Mouse (Mus musculus) MEL (cell line): ENCODE data around the gene Fbf1. TPM values are rescaled to one million over a fixed set of nuclear protein-coding genes. Genes with fewer than 3 reads are reported as not detected.

Source experiments
- DNase-seq: peaks from one replicate; pipeline ENCODE4 v3.0.0; 2011; ENCODE audit warnings: low read depth, low spot score
- H3K27ac ChIP-seq: 2 replicates; pipeline ENCODE4 v1.5.1; 2012; ENCODE audit warnings: low read depth, mild to moderate bottlenecking, control low read depth, low read length, moderate library complexity; ENCODE audit not compliant: control insufficient read depth
- H3K27me3 ChIP-seq, 2 experiments: fragments of 150-350 bp in 1 of 2; sonication (generic) in 1 of 2; 2 replicates each; pipeline ENCODE4 v1.6.1; 2012; ENCODE audit warnings: low read length in 2 of 2, mild to moderate bottlenecking in 2 of 2, improper control_type of control experiment in 1 of 2, moderate library complexity in 1 of 2; ENCODE audit not compliant: insufficient read depth in 2 of 2, control insufficient read depth in 1 of 2
- H3K36me3 ChIP-seq, 2 experiments: 2 replicates each; pipeline ENCODE4 v1.6.1; 2012 to 2014; ENCODE audit warnings: low read length in 2 of 2, improper control_type of control experiment in 1 of 2, inconsistent platforms in 1 of 2, mild to moderate bottlenecking in 1 of 2; ENCODE audit not compliant: insufficient read depth in 2 of 2, control insufficient read depth in 1 of 2
- H3K4me1 ChIP-seq, 2 experiments: fragments of 150-350 bp in 1 of 2; sonication (generic) in 1 of 2; 2 replicates each; pipeline ENCODE4 v1.6.1; 2012; ENCODE audit warnings: low read length in 2 of 2, improper control_type of control experiment in 1 of 2, mild to moderate bottlenecking in 1 of 2; ENCODE audit not compliant: insufficient read depth in 2 of 2, control insufficient read depth in 1 of 2
- H3K4me3 ChIP-seq, 2 experiments: fragments of 150-350 bp in 1 of 2; sonication (generic) in 1 of 2; 2 replicates each; pipeline ENCODE4 v1.5.1; 2012; ENCODE audit warnings: low read depth in 2 of 2, low read length in 2 of 2, mild to moderate bottlenecking in 2 of 2, moderate library complexity in 2 of 2, control low read depth in 1 of 2, improper control_type of control experiment in 1 of 2; ENCODE audit not compliant: control insufficient read depth in 1 of 2, insufficient read depth in 1 of 2
- H3K79me2 ChIP-seq: 2 replicates; pipeline ENCODE4 v1.6.1; 2012; ENCODE audit warnings: mild to moderate bottlenecking, low read length, moderate library complexity; ENCODE audit not compliant: control insufficient read depth, poor library complexity, insufficient read depth
- H3K9ac ChIP-seq: 2 replicates; pipeline ENCODE4 v1.6.1; 2012; ENCODE audit warnings: low read depth, mild to moderate bottlenecking, control low read depth, low read length, moderate library complexity; ENCODE audit not compliant: control insufficient read depth, poor library complexity, severe bottlenecking
- H3K9me3 ChIP-seq: fragments of 150-350 bp; sonication (generic); replicated peaks from 2 replicates; pipeline ENCODE4 v1.6.1; 2012; ENCODE audit warnings: mild to moderate bottlenecking, low read length, improper control_type of control experiment, moderate library complexity; ENCODE audit not compliant: insufficient read depth
- E2F4 ChIP-seq: IDR thresholded peaks from 2 replicates; pipeline ENCODE4 v1.6.1; 2011; ENCODE audit warnings: low read depth, low read length, improper control_type of control experiment, borderline replicate concordance
- EP300 ChIP-seq, 2 experiments: IDR thresholded peaks; 2 replicates each; pipeline ENCODE4 v1.6.1; 2011; ENCODE audit warnings: improper control_type of control experiment in 2 of 2, low read length in 2 of 2, low read depth in 1 of 2, mild to moderate bottlenecking in 1 of 2
- GABPA ChIP-seq: IDR thresholded peaks from 2 replicates; pipeline ENCODE4 v1.6.1; 2012; ENCODE audit warnings: low read depth, mild to moderate bottlenecking, inconsistent platforms, low read length, improper control_type of control experiment, moderate library complexity
- HCFC1 ChIP-seq: IDR thresholded peaks from 2 replicates; pipeline ENCODE4 v1.6.1; 2012; ENCODE audit warnings: low read depth, mild to moderate bottlenecking, inconsistent platforms, low read length, improper control_type of control experiment, moderate library complexity
- KAT2A ChIP-seq: conservative IDR thresholded peaks from 2 replicates; pipeline ENCODE4 v1.6.1; 2012; ENCODE audit warnings: low read depth, low read length, improper control_type of control experiment, inconsistent platforms
- MAFK ChIP-seq: IDR thresholded peaks from 2 replicates; pipeline ENCODE4 v1.6.1; 2011; ENCODE audit warnings: low read depth, mild to moderate bottlenecking, low read length, improper control_type of control experiment, borderline replicate concordance
- MEF2A ChIP-seq: IDR thresholded peaks from 2 replicates; pipeline ENCODE4 v1.6.1; 2014; ENCODE audit warnings: low read depth, mild to moderate bottlenecking, inconsistent platforms, low read length, improper control_type of control experiment; ENCODE audit not compliant: poor library complexity, insufficient replicate concordance, severe bottlenecking; ENCODE audit errors: extremely low read depth
- MXI1 ChIP-seq: IDR thresholded peaks from 2 replicates; pipeline ENCODE4 v1.6.1; 2011; ENCODE audit warnings: mild to moderate bottlenecking, low read depth, low read length, improper control_type of control experiment
- MYC ChIP-seq: IDR thresholded peaks from 2 replicates; pipeline ENCODE4 v1.6.1; 2011; ENCODE audit warnings: low read depth, mild to moderate bottlenecking, low read length, improper control_type of control experiment, moderate library complexity
- NELFE ChIP-seq: IDR thresholded peaks from 2 replicates; pipeline ENCODE4 v1.6.1; 2011; ENCODE audit warnings: low read depth, low read length, improper control_type of control experiment
- NRF1 ChIP-seq: IDR thresholded peaks from 2 replicates; pipeline ENCODE4 v1.6.1; 2014; ENCODE audit warnings: low read depth, mild to moderate bottlenecking, inconsistent platforms, low read length, improper control_type of control experiment, moderate library complexity; ENCODE audit not compliant: poor library complexity, insufficient read depth, severe bottlenecking
- POLR2AphosphoS5 ChIP-seq: IDR thresholded peaks from 2 replicates; pipeline ENCODE4 v1.6.1; 2012; ENCODE audit warnings: low read depth, borderline replicate concordance, mild to moderate bottlenecking, inconsistent platforms, low read length, moderate library complexity, mixed read lengths
- TAL1 ChIP-seq: IDR thresholded peaks from 2 replicates; pipeline ENCODE4 v1.6.1; 2012; ENCODE audit warnings: mild to moderate bottlenecking, inconsistent platforms, low read length, moderate library complexity, mixed read lengths
- UBTF ChIP-seq: IDR thresholded peaks from 2 replicates; pipeline ENCODE4 v1.6.1; 2012; ENCODE audit warnings: low read depth, mild to moderate bottlenecking, inconsistent platforms, low read length, improper control_type of control experiment, moderate library complexity, borderline replicate concordance; ENCODE audit not compliant: insufficient read depth
- USF2 ChIP-seq, 2 experiments: IDR thresholded peaks; 2 replicates each; pipeline ENCODE4 v1.6.1; 2011 to 2012; ENCODE audit warnings: improper control_type of control experiment in 2 of 2, low read length in 2 of 2, borderline replicate concordance in 1 of 2, inconsistent platforms in 1 of 2, low read depth in 1 of 2, mild to moderate bottlenecking in 1 of 2; ENCODE audit not compliant: insufficient read depth in 1 of 2
- polyA plus RNA-seq, 2 experiments: library from polyadenylated mRNA; stranded (reverse) in 1 of 2; unstranded in 1 of 2; fragments of >175 nt in 1 of 2; fragments of >200 nt in 1 of 2; gene quantifications; 2 replicates each; pipeline versions ENCODE4 v1.2.1 to v1.2.4; 2012; ENCODE audit warnings: low replicate concordance in 2 of 2, low read depth in 1 of 2; ENCODE audit not compliant: insufficient read length in 2 of 2, insufficient read depth in 1 of 2, missing spikeins in 1 of 2
- total RNA-seq: library from RNA; depleted of rRNA; stranded (reverse); fragments of 300-350 nt; gene quantifications from 2 replicates; pipeline ENCODE4 v1.2.3, GENCODE M21; 2012

The Fbf1 gene
- total and polyA plus RNA-seq, 3 experiments = 29.2 to 32.5 TPM; not detected in 1

GRCm38 (mm10) chr11:116161312-116161711, 6.7 kb downstream of the Fbf1 start:
- Histone ChIP-seq H3K9me3 (no peaks in the 10 kb centered on the region), H3K4me1 (no peaks in the 10 kb centered on the region), H3K27me3 (no peaks in the 10 kb centered on the region), H3K27ac (no peak overlapping the region), H3K4me3 (no peak overlapping the region), H3K36me3 (no peaks in the 10 kb centered on the region), H3K79me2 (no peaks in the 10 kb centered on the region), H3K9ac (no peak overlapping the region)
- no peak for TF ChIP-seq USF2 (IDR thresholded peaks at IDR 0.05; ENCODE audit: borderline replicate concordance in 1 of 2, insufficient read depth in 1 of 2, low read depth in 1 of 2, low read length in 2 of 2)
- TF ChIP-seq MYC = no peak
- DNase-seq = no peak

DNA sequence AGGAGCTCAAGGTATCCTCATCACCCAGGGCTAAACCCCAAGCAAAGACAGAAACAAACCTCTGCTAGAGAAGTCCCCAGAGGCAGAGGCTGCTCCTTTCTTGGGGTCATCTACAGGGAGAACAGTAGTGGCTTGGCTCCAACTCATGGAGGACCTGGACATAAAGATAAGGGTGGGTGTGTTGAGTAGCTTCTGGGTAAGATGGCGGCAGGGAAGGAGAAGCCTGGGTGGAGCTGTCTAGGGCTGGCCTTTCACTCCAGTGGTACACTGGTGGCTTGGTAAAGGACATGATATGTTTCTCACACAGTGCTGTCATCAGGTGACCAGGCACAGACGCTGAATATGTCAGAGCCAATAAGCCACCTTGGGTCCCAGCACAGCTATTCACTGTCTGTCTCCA, 17.0 kb downstream of the Fbf1 start:
- no peaks in the 10 kb centered on the region for H3K27me3 ChIP-seq
- no peak for TF ChIP-seq MYC
- peak; percentile 17; the same call in 1 of the 2 replicates for TF ChIP-seq TAL1
- TF ChIP-seq, all 39 proteins: peak for 1
- no peak overlapping the region for H3K27ac ChIP-seq
- no peaks in the 10 kb centered on the region for H3K9me3 ChIP-seq
- DNase-seq = no peak
- no peaks in the 10 kb centered on the region for H3K4me1 ChIP-seq
- H3K9ac ChIP-seq = no peak overlapping the region
- no peaks in the 10 kb centered on the region for H3K79me2 ChIP-seq
- peaks cover 0 to 4% of the 10 kb centered on the region in 2 experiments; a peak in 1 of 4 replicates for H3K36me3 ChIP-seq
- H3K4me3 ChIP-seq = no peak overlapping the region

- Histone ChIP-seq H3K9ac (no peak overlapping the region), H3K27ac (no peak overlapping the region), H3K9me3 (no peaks in the 10 kb centered on the region), H3K4me1 (no peaks in the 10 kb centered on the region), H3K27me3 (no peaks in the 10 kb centered on the region), H3K4me3 (no peak overlapping the region), H3K79me2 (no peaks in the 10 kb centered on the region), H3K36me3 (peaks cover 0 to 4% of the 10 kb centered on the region in 2 experiments; a peak in 1 of 4 replicates)
- no peak for DNase-seq
- TF ChIP-seq NELFE (no peak), HCFC1 (no peak), KAT2A (no peak), UBTF (no peak), POLR2AphosphoS5 (no peak), NRF1 (no peak), GABPA (no peak), E2F4 (no peak), EP300 (IDR thresholded peaks at IDR 0.05; ENCODE audit: low read depth in 1 of 2, low read length in 2 of 2) (no peak), MEF2A (no peak), MAFK (no peak), MXI1 (no peak)
Measured at GRCm38 (mm10) chr11:116149341-116149740, 18.6 kb downstream of the Fbf1 start.
